Mouse (Mus musculus) retina, adult 2 months (tissue): ENCODE results near the gene Acta2.

Experiments used
- DNase-seq: peaks from one replicate; pipeline ENCODE4 v3.0.0-alpha.2; 2012; ENCODE audit warnings: low read depth, low spot score

Gene Acta2

GRCm38 (mm10) chr19:34270106-34270726 lies 14.8 kb upstream of the Acta2 start:
- no peak for DNase-seq

GRCm38 (mm10) chr19:34268991-34269390 lies 13.6 kb upstream of the Acta2 start:
- no peak for DNase-seq

DNA sequence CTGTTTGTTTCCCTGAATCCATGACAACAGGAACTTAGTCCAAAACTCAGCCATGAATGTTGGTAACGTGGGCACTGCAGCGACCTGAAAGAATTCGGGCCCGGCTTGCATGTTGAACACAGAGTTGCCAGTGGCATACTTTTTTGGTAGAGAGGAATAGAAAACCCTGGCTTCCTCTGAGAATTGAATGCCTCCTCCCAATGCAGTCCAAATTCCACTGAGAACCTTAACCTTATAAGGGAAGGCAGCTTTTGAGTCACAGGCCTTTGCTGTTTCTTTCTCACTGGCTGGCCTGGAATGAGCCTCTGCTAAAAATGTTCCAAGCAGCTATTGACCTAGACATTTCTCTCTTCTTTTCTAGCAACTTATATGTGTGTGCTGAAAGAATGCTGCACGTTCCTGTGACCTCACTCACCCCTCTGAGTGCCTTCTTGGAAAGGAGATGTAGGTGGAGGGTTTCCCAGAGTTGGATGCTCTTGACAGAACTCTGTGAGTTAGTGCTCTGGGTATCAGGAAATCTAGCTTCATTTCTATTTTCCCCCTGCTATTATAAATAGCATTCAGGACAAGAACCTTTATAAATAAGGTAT lies 10.3 kb upstream of the Acta2 start:
- DNase-seq, result no peak

DNA sequence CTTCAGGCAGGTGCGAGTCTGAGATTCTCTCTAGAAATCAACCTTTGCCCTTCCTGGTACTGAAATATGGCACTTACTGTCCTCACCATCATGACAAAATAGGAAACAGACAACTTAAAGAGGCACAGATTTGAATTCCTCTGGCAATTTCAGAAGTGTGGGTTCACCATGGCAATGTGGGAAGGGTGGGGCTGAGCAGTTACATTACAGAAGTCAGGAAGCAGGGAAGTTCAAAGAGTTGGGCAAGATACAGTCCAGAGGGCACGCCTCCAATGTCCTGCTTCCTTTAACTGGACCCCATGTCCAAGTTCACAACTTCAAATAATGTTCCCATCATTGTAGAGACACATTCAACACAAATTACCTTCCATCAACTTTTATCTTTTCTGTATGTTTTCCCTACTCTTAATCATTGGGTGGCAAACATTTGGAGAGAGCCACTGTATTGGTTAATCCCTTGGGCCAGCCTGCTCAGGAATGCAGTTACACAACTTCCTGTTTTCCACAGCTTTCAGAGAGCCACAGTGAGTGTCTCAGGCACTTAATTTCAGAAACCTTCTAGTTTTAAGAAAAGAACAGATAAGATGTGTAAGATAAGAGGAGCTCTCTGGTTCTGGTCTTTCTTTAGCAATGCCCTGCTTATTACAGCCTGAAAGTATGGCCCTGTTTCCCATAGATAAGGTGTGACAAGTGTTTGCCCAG lies 7.0 kb upstream of the Acta2 start:
- DNase-seq, result no peak

GRCm38 (mm10) chr19:34256936-34257335 lies 1.5 kb upstream of the Acta2 start:
- DNase-seq, result no peak

DNA sequence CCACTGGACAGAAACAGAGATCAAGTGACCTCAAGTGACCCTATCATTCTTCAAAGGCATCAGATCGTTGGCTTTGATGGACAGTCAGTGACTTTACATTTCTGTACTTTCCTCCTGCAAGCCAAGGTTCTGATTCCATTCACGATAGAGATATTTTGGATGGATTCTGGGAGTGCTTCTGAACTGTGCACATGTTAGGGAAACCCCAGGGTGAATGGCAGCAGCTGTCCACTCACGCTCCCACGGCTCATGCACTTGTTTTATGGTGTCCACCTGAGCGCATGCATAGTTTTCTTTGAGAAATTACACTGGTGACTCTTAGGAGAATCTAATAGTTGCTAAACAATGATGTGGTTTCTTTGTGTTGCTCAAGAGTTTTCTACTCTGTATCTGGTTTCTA lies 759 bp upstream of the Acta2 start:
- DNase-seq, result no peak

DNA sequence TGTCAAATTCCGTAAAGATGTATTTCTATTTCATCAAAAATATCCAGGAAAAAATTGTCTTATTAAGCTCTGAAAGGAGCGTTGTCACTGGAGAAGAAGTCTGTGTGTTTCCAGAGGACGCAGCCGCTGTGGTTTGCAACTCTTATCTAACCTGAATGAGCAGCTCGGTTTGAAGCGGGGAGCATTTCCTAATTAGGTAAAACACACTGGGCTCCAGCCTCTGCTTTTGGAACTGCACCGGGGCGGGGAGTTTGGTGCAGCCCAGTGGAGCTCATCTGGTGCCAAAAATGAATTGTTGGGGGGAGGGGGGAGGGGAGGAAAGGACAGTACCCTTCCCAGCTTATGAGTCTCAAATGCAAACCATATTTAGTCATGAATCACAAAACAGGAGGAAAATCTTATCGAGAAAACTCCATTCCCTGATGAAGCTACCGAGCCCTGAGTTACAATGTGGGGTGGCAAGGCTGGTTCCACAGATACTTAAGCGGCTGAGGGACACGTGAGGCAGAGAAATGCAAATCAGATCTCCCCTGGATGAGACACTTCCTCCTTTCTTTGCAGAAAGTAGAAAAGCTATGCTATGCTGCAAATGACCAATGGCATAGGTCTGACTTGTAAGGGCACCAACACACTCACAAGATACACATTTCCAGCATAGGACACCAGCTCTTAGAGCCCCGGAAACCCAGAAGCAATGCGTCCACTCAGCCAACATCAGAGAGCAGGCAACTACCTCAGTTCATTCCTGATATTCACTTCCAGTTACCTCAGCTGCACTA lies 1.1 kb downstream of the Acta2 start:
- DNase-seq, result no peak

DNA sequence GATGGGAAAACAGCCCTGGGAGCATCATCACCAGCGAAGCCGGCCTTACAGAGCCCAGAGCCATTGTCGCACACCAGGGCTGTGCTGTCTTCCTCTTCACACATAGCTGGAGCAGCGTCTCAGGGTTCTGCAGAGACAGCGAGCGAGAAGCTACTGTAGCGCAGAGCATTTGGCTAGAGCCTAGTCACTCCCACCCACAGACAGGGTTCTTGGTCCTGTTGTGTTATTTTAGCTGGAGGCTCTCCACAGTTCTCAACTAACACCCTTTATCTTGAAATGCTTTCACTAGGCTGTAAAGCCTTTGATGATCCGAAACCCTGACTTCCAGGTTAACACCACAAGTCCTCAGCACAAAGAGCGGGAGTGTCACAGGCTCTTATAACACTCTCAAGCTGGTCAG lies 2.9 kb downstream of the Acta2 start:
- no peak for DNase-seq

- DNase-seq, result no peak
Observed at GRCm38 (mm10) chr19:34251900-34252299, 3.5 kb downstream of the Acta2 start.

GRCm38 (mm10) chr19:34250621-34251020 lies 4.8 kb downstream of the Acta2 start:
- DNase-seq, result no peak

- DNase-seq, result no peak
Observed at GRCm38 (mm10) chr19:34248558-34248957, 6.8 kb downstream of the Acta2 start.

DNA sequence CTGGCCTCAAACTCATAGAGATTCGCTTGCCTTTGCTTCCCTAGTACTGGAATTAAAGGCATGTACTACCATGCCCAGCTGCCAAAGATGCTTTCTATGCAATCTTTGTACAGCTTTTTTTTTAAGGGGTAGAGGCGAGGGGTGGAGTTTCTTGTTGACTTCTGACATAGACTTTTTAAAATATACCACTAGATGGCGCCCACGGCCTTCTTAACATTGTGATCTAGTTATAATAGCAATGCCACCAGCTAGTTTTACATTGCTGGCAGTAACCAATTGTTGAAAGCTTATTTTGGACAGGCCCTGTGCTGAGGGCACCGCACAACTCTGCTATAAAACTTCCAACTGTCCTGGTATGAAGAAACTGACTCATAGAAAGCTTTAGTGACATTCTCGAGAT lies 11.3 kb downstream of the Acta2 start:
- DNase-seq, result peak; percentile 34

DNA sequence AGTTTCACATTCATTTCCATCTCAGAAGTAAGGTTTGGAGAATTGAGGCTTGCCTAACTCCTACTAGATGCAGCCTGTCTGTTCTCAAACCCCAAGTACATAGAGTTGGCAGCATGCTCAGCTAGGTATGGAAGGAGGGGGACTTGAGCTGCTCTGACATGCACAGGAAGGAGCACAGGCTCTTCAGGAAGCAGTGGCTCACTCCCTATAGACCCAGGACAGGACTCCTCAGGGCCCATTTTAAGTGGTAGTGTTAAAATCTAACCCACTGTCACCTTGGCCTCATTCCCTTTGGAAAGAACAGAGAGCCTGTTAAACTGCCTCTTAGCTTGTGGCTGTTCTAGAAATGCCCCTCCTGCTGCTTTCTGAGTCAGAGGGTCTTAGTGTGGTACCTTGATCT lies 12.5 kb downstream of the Acta2 start:
- no peak for DNase-seq

DNA sequence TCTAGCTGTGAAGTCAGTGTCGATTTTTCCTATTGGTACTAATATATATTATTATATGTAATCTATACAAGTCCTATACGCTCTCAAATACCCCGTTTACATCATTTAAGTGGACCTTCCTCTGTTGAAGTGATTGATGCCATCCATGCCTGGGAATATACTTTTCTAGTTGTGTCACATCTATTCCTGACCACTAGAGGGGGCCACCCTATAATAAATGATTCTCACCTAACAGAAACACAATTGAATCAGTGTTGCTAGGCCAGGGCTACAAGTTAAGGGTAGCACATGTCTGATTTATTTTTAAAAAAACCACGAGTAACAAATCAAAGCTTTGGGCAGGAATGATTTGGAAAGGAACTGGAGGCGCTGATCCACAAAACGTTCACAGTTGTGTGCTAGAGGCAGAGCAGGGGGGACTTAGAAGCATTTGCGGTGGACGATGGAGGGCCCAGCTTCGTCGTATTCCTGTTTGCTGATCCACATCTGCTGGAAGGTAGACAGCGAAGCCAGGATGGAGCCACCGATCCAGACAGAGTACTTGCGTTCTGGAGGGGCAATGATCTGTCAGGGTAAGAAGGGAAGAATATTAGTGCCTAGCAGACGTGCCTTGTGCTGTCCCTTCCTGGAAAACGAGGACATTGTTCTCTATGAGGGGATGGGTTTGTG lies 14.0 kb downstream of the Acta2 start:
- DNase-seq, result no peak

DNA sequence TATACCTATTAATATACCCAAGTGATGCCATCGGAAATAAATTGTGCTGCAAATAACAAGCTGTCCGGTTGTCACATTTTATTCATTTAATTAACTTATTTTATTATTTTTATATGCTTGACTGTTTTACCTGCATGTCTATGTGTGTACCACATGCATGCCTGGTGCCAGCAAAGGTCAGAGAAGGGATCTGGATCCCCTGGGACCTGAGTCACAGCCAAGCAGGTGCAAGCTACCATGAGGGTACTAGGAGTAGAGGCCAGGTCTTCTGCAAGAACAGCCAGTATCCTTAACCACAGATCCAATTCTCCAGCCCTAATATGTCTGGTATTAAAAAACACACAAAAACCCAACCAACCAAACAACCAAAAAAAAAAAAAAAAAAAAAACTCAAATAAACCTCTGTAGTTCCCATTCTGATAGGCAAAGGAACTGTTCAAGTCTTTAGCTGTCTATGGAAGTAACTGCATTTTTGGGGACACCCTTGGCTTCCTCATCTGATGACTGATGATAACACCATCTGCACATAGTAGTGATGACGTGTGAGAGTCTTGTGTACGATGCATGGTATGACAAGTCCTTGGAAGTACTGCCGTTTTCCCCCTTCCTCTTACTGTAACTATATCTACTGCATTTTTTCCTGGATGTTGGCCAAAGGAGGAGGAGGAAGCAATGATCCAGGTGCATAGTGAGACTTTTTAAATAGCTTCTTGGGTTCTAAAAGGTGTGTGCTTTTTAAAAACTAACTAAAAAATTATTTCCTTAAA lies 14.9 kb downstream of the Acta2 start:
- DNase-seq, result no peak

GRCm38 (mm10) chr19:34237746-34238145 lies 17.6 kb downstream of the Acta2 start:
- DNase-seq, result no peak

DNA sequence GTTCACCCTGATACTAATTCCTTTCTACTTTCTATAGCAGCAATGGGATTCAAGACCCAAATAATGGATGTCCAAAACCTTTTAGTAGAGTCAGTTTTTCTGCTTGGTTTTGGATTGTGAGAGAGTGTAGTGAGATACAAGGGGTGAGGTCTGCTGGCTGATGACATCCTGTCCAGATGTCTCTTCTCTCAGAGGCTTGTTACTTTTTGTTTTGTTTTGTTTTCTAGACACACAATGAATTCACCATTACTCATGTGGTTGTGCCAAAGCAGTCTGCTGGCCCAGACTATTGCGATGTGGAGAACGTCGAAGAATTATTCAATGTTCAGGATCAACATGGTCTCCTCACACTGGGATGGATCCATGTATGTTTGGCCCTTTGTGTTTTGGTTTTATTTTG lies 19.3 kb downstream of the Acta2 start:
- DNase-seq, result no peak

- DNase-seq, result no peak
Observed at GRCm38 (mm10) chr19:34233944-34234343, 21.4 kb downstream of the Acta2 start.

GRCm38 (mm10) chr19:34232326-34232725 lies 23.1 kb downstream of the Acta2 start:
- no peak for DNase-seq

DNA sequence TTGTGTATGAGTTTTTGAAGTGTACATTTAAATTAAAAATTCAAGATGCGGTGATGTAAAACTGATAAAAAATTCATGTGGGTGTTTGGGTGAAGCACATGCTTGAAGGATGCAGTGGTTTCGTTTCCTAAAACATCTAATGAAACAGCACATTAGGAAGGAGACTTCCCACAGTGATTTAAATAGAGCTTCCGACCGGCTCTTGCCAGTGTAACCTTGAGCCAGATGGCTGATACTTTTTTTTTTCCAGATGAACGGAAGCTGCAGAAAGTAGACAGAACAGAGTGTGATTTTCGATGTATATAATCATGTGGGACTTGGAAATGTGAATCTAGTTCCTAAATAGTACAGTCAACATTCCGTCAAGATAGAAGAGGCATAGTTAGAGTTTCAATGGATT lies 23.8 kb downstream of the Acta2 start:
- no peak for DNase-seq

DNA sequence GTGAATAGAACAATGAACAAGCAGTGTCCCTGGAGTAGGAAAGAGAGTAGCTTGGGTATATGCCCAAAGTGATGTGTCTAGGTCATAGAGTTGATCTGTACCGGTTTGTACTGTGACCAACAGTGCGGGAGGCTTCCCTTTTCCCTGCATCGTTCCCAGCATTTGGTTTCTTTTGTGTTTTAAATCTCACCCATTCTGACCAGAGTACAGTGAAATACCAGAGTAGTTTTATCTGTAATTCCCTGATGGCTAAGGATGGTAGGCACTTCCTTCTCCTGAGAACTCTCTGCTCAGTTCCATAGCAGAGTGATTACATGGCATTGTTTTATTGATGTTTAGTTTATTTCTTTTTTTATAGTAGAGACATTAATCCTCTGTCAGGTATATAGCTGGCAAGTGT lies 32.6 kb downstream of the Acta2 start:
- no peak for DNase-seq
